Mouse (Mus musculus): ENCODE results near the gene Gm10153.
"Not testable (repeated sequence)": the region's sequence is repeated elsewhere in the genome, so short reads cannot be mapped to it uniquely, and the experiment has no call there.

The Gm10153 gene

GRCm38 (mm10) chr7:142190289-142190688 lies at the start of gene Gm10153:
Gm10153 (minus strand) TSS chr7:142190389.
- no peak for DNase-seq (ENCODE audit: low spot score)

GRCm38 (mm10) chr7:142231540-142231939 lies 41.4 kb upstream of the Gm10153 start:
- no peak for DNase-seq (ENCODE audit: low spot score)

- DNase-seq (ENCODE audit: low spot score): not testable (repeated sequence)
Measured at GRCm38 (mm10) chr7:142229871-142230270, 39.7 kb upstream of the Gm10153 start, which contains the start of gene Krtap5-5. Krtap5-5 (minus strand) TSS chr7:142229971.

- no peak for DNase-seq (ENCODE audit: low spot score)
Measured at GRCm38 (mm10) chr7:142224518-142224917, 34.3 kb upstream of the Gm10153 start.

- not testable (repeated sequence) for DNase-seq (ENCODE audit: low spot score)
Measured at GRCm38 (mm10) chr7:142212136-142212535, 21.9 kb upstream of the Gm10153 start.

- DNase-seq (ENCODE audit: low spot score): no peak
Measured at GRCm38 (mm10) chr7:142211559-142211958, 21.4 kb upstream of the Gm10153 start, which contains the start of gene Gm7579. Gm7579 (plus strand) TSS chr7:142211859.

GRCm38 (mm10) chr7:142206891-142207290 lies 16.7 kb upstream of the Gm10153 start:
- not testable (repeated sequence) for DNase-seq (ENCODE audit: low spot score)

GRCm38 (mm10) chr7:142205488-142205887 lies 15.3 kb upstream of the Gm10153 start:
- no peak for DNase-seq (ENCODE audit: low spot score)

- no peak for DNase-seq (ENCODE audit: low spot score)
Measured at GRCm38 (mm10) chr7:142201064-142201463, 10.9 kb upstream of the Gm10153 start, which contains the start of gene Krtap5-3. Krtap5-3 (plus strand) TSS chr7:142201364.

GRCm38 (mm10) chr7:142198748-142199147 lies 8.6 kb upstream of the Gm10153 start:
- DNase-seq (ENCODE audit: low spot score): no peak

GRCm38 (mm10) chr7:142188156-142188555 lies 2.0 kb downstream of the Gm10153 start:
- DNase-seq (ENCODE audit: low spot score): no peak

GRCm38 (mm10) chr7:142181021-142181420 lies 9.2 kb downstream of the Gm10153 start:
- DNase-seq (ENCODE audit: low spot score): no peak

- no peak for DNase-seq (ENCODE audit: low spot score)
Measured at GRCm38 (mm10) chr7:142178685-142179084, 11.5 kb downstream of the Gm10153 start.

- not testable (repeated sequence) for DNase-seq (ENCODE audit: low spot score)
Measured at GRCm38 (mm10) chr7:142175905-142176304, 14.3 kb downstream of the Gm10153 start, which contains the start of gene Krtap5-2. Krtap5-2 (minus strand) TSS chr7:142176005.

GRCm38 (mm10) chr7:142169836-142170235 lies 20.4 kb downstream of the Gm10153 start:
- no peak for DNase-seq (ENCODE audit: low spot score)

- not testable (repeated sequence) for DNase-seq (ENCODE audit: low spot score)
Measured at GRCm38 (mm10) chr7:142165639-142166038, 24.6 kb downstream of the Gm10153 start, which contains the start of gene Gm4553. Gm4553 (minus strand) TSS chr7:142165739.

GRCm38 (mm10) chr7:142159366-142159765 lies 30.8 kb downstream of the Gm10153 start:
- no peak for DNase-seq (ENCODE audit: low spot score)

- not testable (repeated sequence) for DNase-seq (ENCODE audit: low spot score)
Measured at GRCm38 (mm10) chr7:142157013-142157412, 33.2 kb downstream of the Gm10153 start, which contains the start of gene Gm29735. Gm29735 (minus strand) TSS chr7:142157113.

GRCm38 (mm10) chr7:142155308-142155707 lies 34.9 kb downstream of the Gm10153 start:
- DNase-seq (ENCODE audit: low spot score): no peak

- DNase-seq (ENCODE audit: low spot score): no peak
Measured at GRCm38 (mm10) chr7:142152191-142152590, 38.0 kb downstream of the Gm10153 start.

GRCm38 (mm10) chr7:142148633-142149032 lies 41.6 kb downstream of the Gm10153 start:
- no peak for DNase-seq (ENCODE audit: low spot score)

- peak; percentile 52 for DNase-seq (ENCODE audit: low spot score)
Measured at GRCm38 (mm10) chr7:142146033-142146432, 44.2 kb downstream of the Gm10153 start.

- DNase-seq (ENCODE audit: low spot score): no peak
Measured at GRCm38 (mm10) chr7:142145413-142145940, 44.7 kb downstream of the Gm10153 start.

- DNase-seq (ENCODE audit: low spot score): no peak
Measured at GRCm38 (mm10) chr7:142144507-142144906, 45.7 kb downstream of the Gm10153 start, which contains the start of gene Gm45337. Gm45337 (minus strand) TSS chr7:142144607.

Measured in layer of hippocampus, adult 11-12 months (tissue).